29 mouse cellular contexts compared by ENCODE assay signal in genomic region chr3:126878233-126878632, GRCm38 (mm10).
"Had no signal": no experiment of that assay in that cellular context is flagged by ENCODE, and none has a peak within 500 bp of the region (broad histone marks: within the 10 kb centered on the region; RNA-seq: fewer than 3 reads in every experiment).

No protein-coding gene starts in this region.

- H3K9me3 ChIP-seq: embryonic facial prominence, embryonic 10.5 days; embryonic facial prominence, embryonic 12.5 days; embryonic facial prominence, embryonic 13.5 days; embryonic facial prominence, embryonic 15.5 days; forebrain, embryonic 10.5 days; forebrain, embryonic 12.5 days; forebrain, embryonic 13.5 days; forebrain, embryonic 15.5 days had no signal

- H3K9ac ChIP-seq: embryonic facial prominence, embryonic 12.5 days; embryonic facial prominence, embryonic 13.5 days; embryonic facial prominence, embryonic 15.5 days; forebrain, embryonic 12.5 days; forebrain, embryonic 13.5 days; forebrain, embryonic 15.5 days; forebrain, postnatal 0 days had no signal

- H3K4me1 ChIP-seq: embryonic facial prominence, embryonic 10.5 days; embryonic facial prominence, embryonic 12.5 days; embryonic facial prominence, embryonic 13.5 days; embryonic facial prominence, embryonic 15.5 days; forebrain, embryonic 10.5 days; forebrain, embryonic 12.5 days; forebrain, embryonic 13.5 days; forebrain, embryonic 15.5 days had no signal

- ATAC-seq: forebrain, embryonic 13.5 days; forebrain, embryonic 14.5 days; forebrain, embryonic 15.5 days; forebrain, embryonic 16.5 days; forebrain, postnatal 0 days had no signal

- H3K4me3 ChIP-seq: embryonic facial prominence, embryonic 10.5 days; embryonic facial prominence, embryonic 12.5 days; embryonic facial prominence, embryonic 13.5 days; embryonic facial prominence, embryonic 15.5 days; erythroblast, embryonic 14.5 days; forebrain, embryonic 10.5 days; forebrain, embryonic 12.5 days; forebrain, embryonic 13.5 days; forebrain, embryonic 15.5 days; gastrocnemius, adult 2 months had no signal

- H3K27me3 ChIP-seq: embryonic facial prominence, embryonic 12.5 days; embryonic facial prominence, embryonic 13.5 days; embryonic facial prominence, embryonic 15.5 days; forebrain, embryonic 12.5 days; forebrain, embryonic 13.5 days; forebrain, embryonic 15.5 days had no signal

- DNase-seq: cerebellum, adult 18-20 months; cerebellum, adult 2 months; cerebellum, adult 8-10 months; cerebellum, adult 9-10 months; cerebellum, adult 9-11 months; cerebellum, postnatal 10 days; cerebellum, postnatal 14 days; cerebellum, postnatal 25 days; cerebellum, postnatal 36 days; embryo, embryonic 11 days; forebrain, postnatal 0 days; gastrocnemius, adult 2 months; gastrocnemius, postnatal 10 days; gastrocnemius, postnatal 14 days; gastrocnemius, postnatal 25 days; gastrocnemius, postnatal 36 days; heart, adult 11 months; heart, adult 18-20 months had no signal

- H3K4me2 ChIP-seq: embryonic facial prominence, embryonic 12.5 days; embryonic facial prominence, embryonic 13.5 days; embryonic facial prominence, embryonic 15.5 days; forebrain, embryonic 12.5 days; forebrain, embryonic 13.5 days; forebrain, embryonic 15.5 days had no signal

- H3K27ac ChIP-seq: embryonic facial prominence, embryonic 10.5 days; embryonic facial prominence, embryonic 12.5 days; embryonic facial prominence, embryonic 13.5 days; embryonic facial prominence, embryonic 15.5 days; forebrain, embryonic 10.5 days; forebrain, embryonic 12.5 days; forebrain, embryonic 13.5 days; forebrain, embryonic 15.5 days; gastrocnemius, adult 2 months had no signal

- H3K36me3 ChIP-seq: embryonic facial prominence, embryonic 10.5 days; embryonic facial prominence, embryonic 12.5 days; embryonic facial prominence, embryonic 13.5 days; embryonic facial prominence, embryonic 15.5 days; forebrain, embryonic 10.5 days; forebrain, embryonic 12.5 days; forebrain, embryonic 15.5 days had no signal
